Mouse (Mus musculus): Measurements from ENCODE around the gene Cldn10.

Cldn10 gene

DNA sequence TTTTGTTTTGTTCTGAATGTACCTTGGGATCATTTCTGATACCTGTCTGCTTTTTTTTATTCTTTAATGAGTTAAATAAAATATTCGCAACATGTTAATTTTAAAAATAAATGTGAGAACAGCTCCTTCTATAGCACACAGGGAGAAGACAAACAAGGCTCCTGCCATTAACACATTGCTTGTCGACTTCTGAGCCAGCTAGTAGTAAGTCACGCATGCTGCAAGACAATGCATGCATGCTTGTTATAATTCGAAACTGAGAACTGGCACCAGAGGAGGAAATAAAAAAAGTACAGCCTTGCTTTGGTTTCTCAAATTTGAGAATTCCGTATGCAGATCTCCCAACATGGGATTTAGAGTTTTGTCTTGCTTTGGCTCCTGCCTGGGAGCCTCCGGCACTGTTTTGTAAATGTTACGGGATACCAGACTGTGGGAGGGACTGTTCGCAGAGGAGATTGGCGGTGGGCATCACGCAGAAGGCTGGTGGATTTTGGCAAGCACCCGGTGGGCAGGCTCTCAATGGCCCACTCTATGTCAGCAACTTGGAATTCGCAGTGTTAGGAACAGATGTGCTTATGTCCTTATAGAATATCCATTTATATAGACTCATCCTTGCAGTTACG lies 80.5 kb downstream of the Cldn10 start:
- no peak for DNase-seq

DNA sequence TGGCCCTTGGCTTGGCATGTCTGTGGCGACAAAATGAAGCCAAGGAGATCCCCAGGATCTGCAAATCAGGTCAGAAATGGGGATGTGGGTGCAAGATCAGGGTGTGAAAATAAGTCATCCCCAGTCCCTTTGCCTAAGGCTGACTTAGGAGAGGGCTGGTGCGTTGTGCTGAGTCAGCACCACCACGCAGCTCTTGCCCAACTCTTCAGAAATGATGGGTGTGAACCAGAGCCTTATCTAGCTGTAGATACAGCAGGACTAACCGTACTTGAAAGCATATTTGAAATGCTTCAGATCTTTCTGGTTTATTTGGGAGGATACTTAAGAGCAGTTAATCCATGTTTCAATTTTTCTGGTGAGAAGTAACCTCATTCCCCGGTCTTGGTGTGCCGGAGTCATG lies 82.0 kb downstream of the Cldn10 start:
- no peak for DNase-seq

DNA sequence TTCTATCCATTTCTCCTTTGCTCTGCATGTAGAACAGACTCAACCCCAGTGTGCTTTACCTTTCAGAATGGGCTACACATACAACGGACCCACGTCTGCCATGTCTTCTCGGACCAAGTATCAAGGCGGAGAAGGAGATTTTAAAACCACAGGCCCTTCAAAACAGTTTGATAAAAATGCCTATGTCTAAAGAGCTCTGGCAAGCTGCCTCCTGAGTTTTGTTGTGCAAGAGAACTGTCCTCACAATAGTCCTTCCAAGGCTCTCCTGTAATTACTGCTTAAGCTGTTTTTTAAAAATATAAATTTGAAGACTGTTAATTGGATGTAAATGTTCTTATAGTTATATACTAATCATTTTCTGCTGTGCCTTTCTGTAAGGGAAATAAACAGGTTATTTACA lies 86.4 kb downstream of the Cldn10 start:
- DNase-seq = no peak

DNA sequence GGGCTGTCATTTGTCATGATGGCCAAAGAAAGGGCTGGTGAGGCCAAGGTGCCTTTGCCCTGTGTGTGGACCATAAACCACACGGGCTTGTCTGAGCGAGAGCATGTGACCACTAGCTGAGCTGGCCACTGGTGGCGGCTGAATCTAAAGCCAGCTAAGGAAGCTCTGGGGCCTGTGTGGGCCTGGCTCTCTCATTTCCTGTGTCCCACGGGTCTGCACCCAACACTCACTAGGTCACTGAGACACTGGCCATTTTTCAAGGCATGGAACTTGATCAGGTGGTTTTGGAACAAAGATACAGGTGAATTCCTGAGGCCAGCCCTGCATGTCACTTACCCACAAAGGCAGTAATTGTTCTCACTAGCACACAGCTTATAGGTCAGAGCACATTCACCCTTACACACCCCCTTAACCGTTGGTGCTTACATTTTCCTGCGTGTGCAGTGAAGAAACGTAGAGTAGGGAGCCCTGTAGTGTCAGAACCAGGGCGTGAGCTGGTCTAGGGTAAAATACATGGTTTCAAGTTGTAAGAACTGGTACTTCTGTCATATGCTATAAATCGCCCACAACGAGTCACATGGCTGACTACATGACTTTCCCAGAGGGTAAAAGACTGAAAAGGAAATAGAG lies 87.2 kb downstream of the Cldn10 start:
- DNase-seq = no peak

DNA sequence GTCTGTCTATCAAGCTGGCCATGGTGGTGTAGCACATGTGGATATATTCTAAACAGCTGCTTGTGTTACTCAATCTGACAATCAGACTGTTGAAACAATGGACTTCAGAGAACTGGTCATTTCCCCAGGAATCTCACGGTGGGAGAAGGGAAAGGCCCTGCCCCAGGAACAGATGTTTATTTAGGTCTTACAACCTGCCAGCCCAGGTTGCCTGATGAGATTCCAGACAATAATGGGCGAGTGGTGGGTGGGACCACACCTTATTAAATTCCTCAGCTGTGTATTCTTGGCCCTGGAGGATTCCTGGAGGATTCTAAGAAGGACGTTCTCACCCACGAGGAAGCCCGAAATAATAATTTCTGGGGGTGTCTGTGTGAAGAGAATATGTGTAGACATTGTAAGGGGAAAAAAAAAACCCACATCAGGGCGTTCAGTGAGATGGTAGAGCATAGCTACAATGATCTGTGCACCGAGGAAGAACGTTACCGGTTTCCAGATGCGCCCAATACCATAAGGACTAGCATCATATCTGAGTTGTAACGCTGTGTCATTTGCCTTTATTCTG lies 90.7 kb downstream of the Cldn10 start:
- no peak for DNase-seq

DNA sequence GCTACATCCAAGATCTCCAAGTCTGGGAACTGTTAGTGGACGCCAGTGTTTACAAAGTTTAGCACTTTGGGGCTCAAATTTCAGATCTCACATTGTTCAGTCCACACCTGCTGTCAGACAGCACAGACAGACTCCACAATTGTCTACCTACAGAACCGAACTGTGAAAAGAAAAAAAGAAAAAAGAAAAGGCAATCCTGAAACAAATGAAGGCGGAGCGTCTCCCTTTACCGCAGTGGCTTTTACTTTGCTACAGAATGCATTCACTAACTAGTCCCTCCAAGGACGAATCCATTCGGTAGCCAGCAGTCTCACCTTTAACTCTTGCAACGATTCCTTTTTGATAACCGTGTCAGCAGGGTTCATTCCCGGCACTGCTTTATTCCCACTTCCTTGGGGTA lies 93.0 kb downstream of the Cldn10 start:
- DNase-seq = no peak

DNA sequence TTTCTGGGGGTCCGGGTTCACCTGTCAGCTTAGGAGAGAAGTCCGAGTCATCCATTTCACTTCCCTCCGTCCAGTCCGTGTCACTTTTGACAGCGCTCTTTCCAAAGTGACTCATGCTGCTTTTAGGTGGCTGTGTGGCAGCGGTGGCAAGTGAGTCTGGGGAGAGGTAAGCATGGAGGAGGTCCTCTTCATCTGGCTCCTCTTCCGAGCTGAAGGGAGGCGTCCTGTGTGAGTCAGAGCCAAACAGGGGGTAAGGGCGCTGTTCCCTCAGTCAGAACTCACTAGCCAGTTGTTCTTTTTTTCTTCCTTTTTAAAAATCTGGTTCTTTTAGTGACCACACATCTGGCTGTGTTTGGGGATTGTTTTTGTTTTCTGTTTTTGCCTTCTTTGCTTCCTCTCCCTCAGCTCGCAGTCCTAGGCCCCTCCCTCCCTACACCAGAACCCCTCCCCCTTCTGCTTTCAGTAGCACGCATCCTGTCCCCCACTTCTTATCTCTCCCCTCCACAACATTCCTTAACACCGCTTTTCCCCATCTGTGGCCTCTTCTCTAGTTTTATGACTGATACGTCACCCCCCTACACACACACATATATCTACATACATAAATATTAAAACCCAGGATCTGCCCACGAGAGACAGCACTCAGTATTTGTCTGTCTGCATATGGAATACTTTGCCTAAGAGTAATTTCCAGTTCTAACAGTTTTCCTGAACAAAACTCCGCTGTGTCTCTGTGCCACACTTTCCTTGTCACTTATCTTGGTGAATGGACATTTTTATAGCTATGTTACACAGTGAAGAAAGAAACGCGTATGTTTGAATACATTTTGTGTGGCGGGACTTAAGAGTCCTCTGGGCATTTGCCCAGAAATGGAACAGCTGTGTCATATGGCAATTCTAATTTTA lies 95.9 kb downstream of the Cldn10 start:
- DNase-seq = no peak

DNA sequence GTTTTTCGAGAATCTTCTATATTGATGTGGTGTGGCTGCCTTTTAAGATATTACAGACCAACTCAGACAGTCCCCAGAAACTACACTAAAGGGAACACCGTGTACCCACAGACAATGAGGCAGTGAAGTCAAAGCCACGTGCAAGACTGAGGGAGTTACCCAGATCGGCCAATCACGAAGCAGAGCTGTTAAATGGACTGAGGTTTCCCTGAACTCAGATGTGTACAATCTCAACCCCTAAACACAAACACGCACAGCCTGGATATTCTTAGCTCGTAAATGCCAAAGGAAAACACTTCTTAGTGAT lies 96.5 kb downstream of the Cldn10 start:
- no peak for DNase-seq

DNA sequence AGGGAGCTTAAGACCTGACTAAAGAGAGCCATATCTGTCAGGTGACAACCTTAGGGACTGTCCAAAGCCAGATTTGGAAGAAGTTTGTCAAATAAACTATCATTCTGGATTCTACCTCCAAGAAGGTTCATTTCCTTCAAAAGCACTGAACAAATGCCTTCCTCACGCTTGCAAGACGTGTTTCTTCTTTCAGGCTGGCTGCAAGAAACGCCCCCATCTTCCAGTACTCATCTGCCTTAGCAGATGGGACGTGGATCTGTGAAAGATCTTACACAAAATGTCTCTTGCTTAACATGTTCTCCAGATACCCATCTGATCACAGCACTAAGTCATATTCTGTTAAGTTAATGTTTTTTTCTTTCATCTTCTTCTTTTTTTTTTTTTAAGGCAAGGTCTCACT lies 102.4 kb downstream of the Cldn10 start:
- no peak for DNase-seq

DNA sequence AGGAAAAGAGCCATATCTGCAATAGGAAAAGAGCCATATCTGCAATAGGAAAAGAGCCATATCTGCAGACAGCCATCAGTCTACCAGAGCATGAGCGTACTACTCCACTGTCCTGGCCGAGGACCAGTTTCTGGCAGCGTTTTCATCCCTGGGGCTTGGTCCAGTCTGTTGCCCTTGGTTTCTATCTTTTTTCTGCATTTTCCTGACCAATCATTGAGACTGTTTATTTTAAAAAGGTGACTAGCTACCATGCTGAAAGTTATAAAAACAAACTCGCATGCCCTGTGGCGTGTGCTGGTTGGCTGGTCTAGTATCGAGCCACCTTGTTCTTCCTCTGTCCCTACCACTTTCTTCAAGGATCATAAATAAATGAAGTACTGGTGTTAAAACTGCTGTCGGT lies 107.5 kb downstream of the Cldn10 start:
- DNase-seq = no peak

DNA sequence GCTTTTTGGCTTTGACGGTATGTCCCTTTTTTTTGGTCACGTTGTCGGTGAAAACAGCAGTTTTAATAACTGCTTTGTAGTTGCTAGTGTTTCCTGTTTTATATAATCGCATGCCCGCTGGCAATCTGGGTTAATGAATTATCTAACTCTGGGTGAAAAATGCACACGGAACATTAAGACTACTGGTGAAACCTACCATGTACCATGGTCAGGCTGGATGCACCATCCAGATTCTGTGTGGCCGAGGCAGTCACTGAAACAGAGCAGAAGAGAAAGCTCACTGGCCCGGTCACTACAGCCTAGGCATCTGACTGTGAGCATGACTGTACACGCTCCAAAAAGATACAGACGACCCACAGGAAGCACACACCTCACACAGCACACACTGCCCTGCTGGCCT lies 107.9 kb downstream of the Cldn10 start:
- no peak for DNase-seq

DNA sequence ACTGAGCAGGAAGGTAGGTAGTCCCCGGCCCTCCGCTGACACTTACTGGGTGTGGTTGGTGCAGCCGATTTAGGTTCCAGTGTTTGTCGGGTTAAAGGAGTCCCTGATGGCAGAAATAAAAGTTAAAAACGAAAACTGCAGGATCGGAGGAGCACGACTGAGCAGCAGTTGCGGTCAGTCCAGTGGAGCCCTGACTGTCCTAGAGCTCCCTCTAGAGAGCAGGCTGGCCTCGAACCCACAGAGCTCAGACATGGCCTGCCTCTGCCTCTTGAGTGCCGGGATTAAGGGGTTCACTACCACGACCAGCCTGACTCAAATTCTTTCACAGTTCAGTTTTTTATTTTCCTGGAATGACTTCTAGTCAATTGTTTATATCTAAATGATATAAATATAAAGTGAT lies 112.2 kb downstream of the Cldn10 start:
- no peak for DNase-seq

DNA sequence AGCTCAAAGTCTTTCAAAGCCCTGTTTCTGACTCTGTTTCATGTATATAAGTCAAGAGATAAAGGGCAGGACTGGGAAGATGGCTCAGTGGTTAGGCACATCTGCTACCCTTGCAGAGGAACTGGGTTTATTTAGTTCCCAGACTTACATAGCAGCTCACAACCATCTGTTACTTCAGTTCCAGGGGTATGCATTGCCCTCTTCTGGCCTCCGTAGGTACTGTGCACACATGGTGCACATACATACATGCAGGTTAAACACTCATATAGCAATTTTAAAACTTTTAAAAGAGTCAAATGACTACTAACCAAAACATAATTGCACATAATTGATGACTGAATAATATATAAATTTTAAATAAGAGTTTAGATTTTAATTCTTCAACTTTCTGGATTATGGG lies 113.2 kb downstream of the Cldn10 start:
- DNase-seq = no peak

DNA sequence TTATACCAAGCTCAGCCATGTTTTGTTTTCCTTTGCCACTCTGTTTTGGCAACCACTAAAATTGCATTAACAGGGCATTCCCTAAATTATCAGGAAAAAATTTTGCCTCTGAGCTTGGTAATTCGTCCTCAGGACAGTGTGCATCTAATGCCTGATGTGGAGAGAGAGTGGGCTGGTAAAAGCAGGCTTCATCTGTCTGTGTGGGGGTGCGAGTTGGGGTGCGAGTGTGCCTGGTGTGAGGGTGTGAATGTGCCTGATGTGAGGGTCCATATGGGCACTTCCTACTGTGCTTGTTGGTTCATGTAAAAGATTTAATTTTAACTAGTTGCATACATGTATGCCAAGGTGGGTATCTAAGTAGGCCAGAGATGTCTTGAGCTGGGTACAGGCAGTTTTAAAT lies 115.7 kb downstream of the Cldn10 start:
- no peak for DNase-seq

DNA sequence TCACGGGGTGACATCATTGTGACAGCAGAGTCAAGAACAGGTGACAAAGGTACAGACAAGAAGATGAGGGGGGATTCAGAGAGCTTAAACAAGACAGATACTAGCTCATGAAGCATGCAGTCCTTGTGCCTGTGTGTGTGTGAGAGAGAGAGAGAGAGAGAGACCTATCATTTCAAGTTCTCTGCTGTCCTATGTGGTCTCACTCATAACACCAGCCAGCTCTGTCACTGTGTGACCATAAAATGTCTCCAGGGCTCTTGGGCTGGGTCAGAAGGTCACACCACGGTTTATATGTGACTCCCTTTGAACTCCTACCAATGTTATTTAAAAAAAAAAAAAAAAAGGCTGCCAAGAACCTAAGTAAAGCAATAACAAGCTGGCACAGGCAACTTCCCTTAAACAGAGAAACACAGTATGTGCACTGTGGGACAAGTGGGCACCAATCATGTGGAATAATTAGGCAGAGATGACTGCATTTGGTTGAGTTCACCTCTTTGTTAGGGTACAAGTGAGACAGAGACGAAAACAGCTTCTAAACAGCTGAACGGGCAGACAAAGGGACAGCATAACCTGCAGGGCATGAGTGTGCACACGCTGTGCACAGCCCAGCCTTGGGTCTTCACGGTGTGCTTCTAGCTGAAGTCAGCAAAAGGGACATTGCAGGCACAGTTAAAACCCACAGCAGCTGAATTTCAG lies 116.3 kb downstream of the Cldn10 start:
- no peak for DNase-seq

DNA sequence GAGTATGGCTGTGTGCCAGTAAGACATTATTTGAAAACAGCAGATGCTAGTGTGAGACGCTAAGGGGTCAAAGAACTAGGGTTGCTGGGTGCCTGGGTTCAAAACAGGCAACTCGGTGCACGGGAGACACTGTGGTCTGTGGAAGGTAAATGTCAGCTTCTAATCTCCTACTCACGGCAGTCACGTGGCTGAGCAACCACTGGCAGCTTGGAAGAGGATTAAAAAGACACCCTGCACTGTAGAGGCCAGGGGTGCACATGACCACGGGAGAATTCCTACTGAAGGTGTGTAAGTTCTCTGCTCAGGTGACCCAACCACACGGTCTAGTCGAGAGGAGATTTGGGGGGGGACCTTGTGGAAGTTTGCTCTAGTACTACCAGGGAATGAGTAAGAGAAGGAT lies 119.9 kb downstream of the Cldn10 start:
- no peak for DNase-seq

DNA sequence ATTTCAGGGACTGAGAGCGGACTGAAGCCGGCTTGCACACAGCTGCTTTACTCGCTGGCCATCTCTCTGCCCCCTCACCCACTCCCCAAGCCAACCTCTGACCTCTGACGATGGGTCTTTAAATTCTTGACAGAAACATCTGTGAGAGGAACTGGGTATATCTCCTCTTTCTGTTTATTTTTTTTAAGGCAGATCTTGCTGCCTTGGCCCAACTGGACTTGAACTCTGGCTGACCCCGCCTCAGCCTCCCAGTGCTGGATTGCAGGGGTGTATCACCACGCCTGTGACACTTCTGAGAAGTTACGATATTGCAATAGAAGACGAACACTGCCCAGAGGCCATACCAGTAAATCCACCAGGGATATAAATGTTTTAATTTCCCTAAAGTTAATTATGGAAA lies 122.2 kb downstream of the Cldn10 start:
- DNase-seq = no peak

DNA sequence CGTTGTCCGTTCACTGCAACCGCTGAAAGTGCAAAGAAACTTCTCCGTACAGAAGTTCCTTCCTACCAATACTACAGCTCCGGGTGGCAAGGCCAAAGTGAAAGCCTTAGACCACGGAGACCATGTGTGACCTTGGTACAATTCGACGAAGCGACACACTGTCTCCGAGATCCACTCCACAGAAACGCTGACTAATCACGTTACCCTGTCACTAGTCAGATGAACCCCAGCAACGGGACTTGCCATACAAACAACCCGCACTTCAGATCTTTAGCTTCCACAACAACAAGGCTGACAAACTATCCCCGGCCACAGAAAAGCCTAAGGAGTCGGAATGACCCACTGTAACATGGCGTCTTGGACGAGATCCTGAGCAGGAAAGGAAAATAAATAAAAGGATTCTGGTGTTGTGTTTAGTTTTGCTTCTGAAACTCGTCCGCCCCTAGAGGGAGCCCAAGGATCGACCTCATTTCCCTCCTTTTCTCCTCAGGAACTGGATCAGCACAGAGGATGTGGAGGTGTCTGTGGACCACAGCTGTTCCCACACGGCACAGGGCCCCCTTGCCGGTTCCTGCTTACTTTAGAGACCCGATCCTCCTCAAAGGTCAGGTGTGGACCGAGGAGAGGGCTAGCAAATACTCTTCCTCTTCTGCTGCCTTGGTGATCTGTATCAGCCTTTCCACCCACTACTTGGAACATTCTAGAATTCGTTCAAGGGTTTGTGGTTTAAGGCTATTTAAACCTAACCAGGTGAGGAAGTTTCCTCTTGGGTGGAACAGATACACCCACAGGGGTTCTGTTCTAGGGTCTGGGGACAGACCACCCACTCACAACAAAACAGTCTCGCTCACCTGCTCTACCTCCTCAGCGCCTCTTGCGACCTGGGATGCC lies 122.9 kb downstream of the Cldn10 start:
- peak; percentile 61 to 79 for DNase-seq

DNA sequence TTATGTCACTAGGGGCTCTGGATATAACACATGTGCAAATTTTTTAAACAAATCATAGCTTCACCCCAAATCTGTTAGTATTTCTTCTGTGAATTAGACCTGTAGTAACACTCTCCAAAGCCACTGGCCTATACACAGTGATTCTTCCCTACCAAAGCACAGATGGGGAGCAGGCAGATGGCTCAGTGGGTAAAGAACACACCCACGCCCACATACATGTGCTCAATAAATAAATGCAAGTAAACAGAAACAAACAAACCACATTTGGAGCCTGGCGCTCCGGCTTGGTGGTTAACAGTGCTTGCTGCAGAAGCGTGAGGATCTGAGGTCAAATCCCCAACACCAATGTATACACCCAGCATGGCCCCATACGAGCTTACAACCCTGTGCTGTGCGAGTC lies 123.8 kb downstream of the Cldn10 start:
- no peak for DNase-seq

DNA sequence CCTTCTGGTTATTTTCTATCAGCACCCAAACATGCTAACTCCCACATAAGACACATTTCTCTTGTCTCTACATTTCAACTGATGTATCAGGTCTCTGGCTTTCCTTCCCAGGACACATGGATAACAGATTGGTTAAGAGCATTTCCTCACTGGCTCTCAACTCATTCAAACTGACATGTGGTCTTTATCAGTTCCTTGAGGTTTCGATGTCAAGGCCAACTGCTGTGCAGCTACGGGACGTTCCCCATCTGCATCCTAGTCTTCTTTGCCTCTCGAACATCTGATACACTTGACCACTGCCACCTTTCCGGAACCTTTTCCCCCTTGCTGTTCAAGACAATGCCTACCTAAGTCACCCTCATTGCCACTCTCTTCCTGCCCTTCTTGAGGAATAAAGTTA lies 125.9 kb downstream of the Cldn10 start:
- no peak for DNase-seq

DNA sequence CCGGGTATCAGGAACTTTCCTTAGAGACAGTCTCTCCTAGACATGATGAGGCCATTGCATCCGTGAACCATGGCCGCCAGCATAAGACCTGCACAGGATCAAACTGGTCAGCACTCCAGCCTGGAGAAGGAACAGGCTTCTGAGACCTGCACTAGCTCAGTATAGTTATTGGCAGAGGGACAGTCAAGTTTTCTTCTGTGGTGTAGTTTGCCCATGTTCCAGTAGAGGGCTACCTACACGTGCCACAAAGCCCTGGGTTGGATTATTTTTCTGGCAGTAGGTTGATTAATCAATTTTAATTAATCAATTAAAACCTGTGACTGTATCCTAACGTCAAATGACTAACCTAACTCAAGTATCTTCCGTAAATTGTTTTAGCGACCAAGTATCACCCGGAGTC lies 131.3 kb downstream of the Cldn10 start:
- peak in 1 of 2 experiments; percentile 27 for DNase-seq

DNA sequence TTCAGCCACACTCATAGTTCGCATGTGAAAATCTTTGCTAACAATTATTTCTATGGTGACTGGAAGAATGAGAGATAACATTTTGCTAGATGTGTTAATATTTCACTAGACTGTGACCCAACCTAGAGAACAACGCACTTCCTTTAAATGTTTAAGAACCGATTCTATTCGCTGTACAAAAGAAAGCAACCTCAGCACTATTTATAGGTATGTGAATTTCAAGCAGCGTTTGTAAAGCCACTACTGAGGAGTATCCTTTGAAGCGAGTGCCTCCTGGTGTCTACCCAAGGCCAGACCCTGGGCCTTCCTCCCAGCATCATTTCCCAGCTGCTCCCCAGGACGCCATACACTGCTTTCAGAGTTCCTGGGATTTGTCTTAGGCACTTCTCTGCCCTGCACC lies 132.9 kb downstream of the Cldn10 start:
- DNase-seq = no peak

All from cerebellum, postnatal 25 days (tissue).